Mouse (Mus musculus) midbrain, embryonic 16.5 days (tissue): ENCODE results near the gene Snx20. TPM values are rescaled to one million over a fixed set of nuclear protein-coding genes. Genes with fewer than 3 reads are reported as not detected.

Experiments
- ATAC-seq: fragments of 200-750 bp; cut with Nextera tagmentation; 2 replicates; pipeline ENCODE4 v1.8.0; 2017; ENCODE audit warnings: moderate TSS enrichment
- H3K27ac ChIP-seq: fragments of 300-500 bp; sonication (generic); 2 replicates; pipeline ENCODE4 v1.5.1; 2014; ENCODE audit warnings: mild to moderate bottlenecking, low read length, mixed read lengths
- H3K27me3 ChIP-seq: fragments of 300-500 bp; sonication (generic); 2 replicates; pipeline ENCODE4 v1.6.1; 2014; ENCODE audit warnings: low read depth, low read length, mixed read lengths; ENCODE audit not compliant: control insufficient read depth, insufficient read depth
- H3K36me3 ChIP-seq: fragments of 300-500 bp; sonication (generic); 2 replicates; pipeline ENCODE4 v1.6.1; 2014; ENCODE audit warnings: mild to moderate bottlenecking, low read length, moderate library complexity, mixed read lengths; ENCODE audit not compliant: control insufficient read depth, insufficient read depth
- H3K4me1 ChIP-seq: fragments of 300-500 bp; sonication (generic); 2 replicates; pipeline ENCODE4 v1.6.1; 2014; ENCODE audit warnings: mild to moderate bottlenecking, low read length, mixed read lengths; ENCODE audit not compliant: control insufficient read depth, insufficient read depth
- H3K4me2 ChIP-seq: fragments of 300-500 bp; sonication (generic); 2 replicates; pipeline ENCODE4 v1.6.1; 2014; ENCODE audit warnings: mild to moderate bottlenecking, low read length, mixed read lengths
- H3K4me3 ChIP-seq: fragments of 300-500 bp; sonication (generic); 2 replicates; pipeline ENCODE4 v1.5.1; 2014; ENCODE audit warnings: low read depth, mild to moderate bottlenecking, low read length, moderate library complexity, mixed read lengths
- H3K9ac ChIP-seq: fragments of 300-500 bp; sonication (generic); 2 replicates; pipeline ENCODE4 v1.6.1; 2014; ENCODE audit warnings: low read depth, low read length, mixed read lengths
- H3K9me3 ChIP-seq: fragments of 300-500 bp; sonication (generic); replicated peaks from 2 replicates; pipeline ENCODE4 v1.6.1; 2014; ENCODE audit warnings: mild to moderate bottlenecking, low read length, mixed read lengths; ENCODE audit not compliant: control insufficient read depth, poor library complexity, severe bottlenecking
- WGBS: fragments of 180-500 bp; shearing (Covaris S2); extraction: QIAGEN DNeasy Blood & Tissue Kit; methylation state at CpG from one replicate; pipeline ENCODE4 v1.1.7; 2014; 5-methylcytosine and 5-hydroxymethylcytosine counted together
- polyA plus RNA-seq: library from polyadenylated mRNA; unstranded; fragments of >200 nt; fragmentation: Nextera tagmentation; extraction: Ambion mirVana; gene quantifications from 2 replicates; pipeline ENCODE4 v1.2.1, GENCODE M21; 2015

The Snx20 gene
- polyA plus RNA-seq, 1 experiment from 2014 or later = 1.5 TPM

DNA sequence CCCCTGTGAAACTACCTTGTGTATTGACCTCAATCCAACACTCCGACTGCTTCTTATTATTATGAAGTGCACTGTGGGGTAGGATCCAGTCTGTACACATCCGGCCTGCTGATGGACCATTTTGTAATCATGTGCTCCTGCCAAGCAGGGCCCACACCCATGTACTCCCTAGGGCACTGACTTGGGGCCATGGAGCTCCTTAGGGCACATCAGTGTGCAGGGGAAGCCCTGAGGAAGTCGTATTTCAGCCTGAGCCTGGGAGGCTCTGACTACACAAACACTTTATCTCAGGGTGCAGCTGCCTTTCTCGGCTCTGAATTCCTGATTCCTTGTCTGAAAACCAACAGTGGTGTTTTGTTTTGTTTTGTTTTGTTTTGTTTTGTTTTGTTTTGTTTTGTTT lies 5.7 kb downstream of the Snx20 start:
- peaks cover 11% of the 10 kb centered on the region; the same call in 1 of the 2 replicates for H3K27me3 ChIP-seq
- H3K9ac ChIP-seq = no peak overlapping the region
- H3K9me3 ChIP-seq = no peaks in the 10 kb centered on the region
- WGBS = 83% methylated on average over 4 of the region's 4 CpGs
- H3K4me1 ChIP-seq = peaks cover 10% of the 10 kb centered on the region
- no peaks in the 10 kb centered on the region for H3K36me3 ChIP-seq
- H3K4me3 ChIP-seq = no peak overlapping the region
- H3K27ac ChIP-seq = no peak overlapping the region
- no peak overlapping the region for H3K4me2 ChIP-seq
- ATAC-seq = no peak

- Histone ChIP-seq H3K36me3 (no peaks in the 10 kb centered on the region), H3K27me3 (peaks cover 11% of the 10 kb centered on the region; the same call in 1 of the 2 replicates), H3K4me3 (peak overlapping the region; percentile 57), H3K4me1 (peaks cover 10% of the 10 kb centered on the region), H3K9me3 (no peaks in the 10 kb centered on the region), H3K9ac (peak overlapping the region; percentile 77), H3K4me2 (peak overlapping the region; percentile 93), H3K27ac (peak overlapping the region; percentile 90; the same call in 1 of the 2 replicates)
- ATAC-seq = no peak
- WGBS = 62% methylated on average over 14 of the region's 14 CpGs
Measured at GRCm38 (mm10) chr8:88628001-88628774, 7.7 kb downstream of the Snx20 start.

GRCm38 (mm10) chr8:88627265-88627991 lies 8.5 kb downstream of the Snx20 start:
- Histone ChIP-seq H3K9me3 (no peaks in the 10 kb centered on the region), H3K4me2 (peak overlapping the region; percentile 93), H3K27me3 (peaks cover 11% of the 10 kb centered on the region), H3K9ac (peak overlapping the region; percentile 77), H3K4me1 (peaks cover 10% of the 10 kb centered on the region), H3K27ac (peak overlapping the region; percentile 90), H3K36me3 (no peaks in the 10 kb centered on the region), H3K4me3 (peak overlapping the region; percentile 57)
- under 1% methylated on average over 99 of the region's 105 CpGs for WGBS
- ATAC-seq = peak; percentile 86

GRCm38 (mm10) chr8:88626940-88627264 lies 9.0 kb downstream of the Snx20 start:
- peak overlapping the region; percentile 90 for H3K27ac ChIP-seq
- ATAC-seq = no peak; the same call in 1 of the 2 replicates
- 12% methylated on average over 19 of the region's 19 CpGs for WGBS

GRCm38 (mm10) chr8:88626433-88626832 lies 9.5 kb downstream of the Snx20 start:
- WGBS = 69% methylated on average over 3 of the region's 3 CpGs
- ATAC-seq = no peak
- H3K27ac ChIP-seq = no peak overlapping the region
- H3K9ac ChIP-seq = no peak overlapping the region
- H3K36me3 ChIP-seq = no peaks in the 10 kb centered on the region
- H3K4me3 ChIP-seq = no peak overlapping the region
- H3K9me3 ChIP-seq = no peaks in the 10 kb centered on the region
- peaks cover 13% of the 10 kb centered on the region for H3K27me3 ChIP-seq
- no peak overlapping the region for H3K4me2 ChIP-seq
- H3K4me1 ChIP-seq = peaks cover 10% of the 10 kb centered on the region

More at GRCm38 (mm10) chr8:88626940-88627264, 9.0 kb downstream of the Snx20 start:
- H3K4me1 ChIP-seq = peaks cover 10% of the 10 kb centered on the region
- peak overlapping the region; percentile 77 for H3K9ac ChIP-seq
- no peaks in the 10 kb centered on the region for H3K36me3 ChIP-seq
- H3K4me2 ChIP-seq = peak overlapping the region; percentile 93
- no peaks in the 10 kb centered on the region for H3K9me3 ChIP-seq
- peaks cover 13% of the 10 kb centered on the region for H3K27me3 ChIP-seq
- H3K4me3 ChIP-seq = peak overlapping the region; percentile 57

DNA sequence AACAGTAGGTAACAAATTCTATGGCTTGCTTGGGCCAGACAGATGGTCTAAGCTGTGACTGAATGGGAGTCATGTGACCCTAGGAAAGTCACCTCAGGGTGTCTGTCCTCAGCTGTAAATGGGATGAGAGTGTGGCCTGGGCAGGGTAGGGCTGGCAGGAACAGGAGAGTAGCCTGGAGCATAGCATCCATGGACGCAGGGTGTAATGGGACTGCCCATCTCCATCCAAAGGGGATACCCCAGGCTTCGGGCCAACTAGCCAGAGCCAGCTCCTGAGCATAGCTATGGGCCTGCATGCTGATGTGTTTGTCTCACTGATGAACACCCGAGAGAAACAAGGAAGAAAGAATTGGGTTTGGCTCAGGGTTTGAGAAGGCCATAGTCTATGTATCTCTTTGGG lies 11.7 kb downstream of the Snx20 start:
- H3K4me3 ChIP-seq = no peak overlapping the region
- no peak overlapping the region for H3K4me2 ChIP-seq
- 83% methylated on average over 3 of the region's 3 CpGs for WGBS
- H3K27me3 ChIP-seq = peaks cover 19% of the 10 kb centered on the region
- no peaks in the 10 kb centered on the region for H3K36me3 ChIP-seq
- no peaks in the 10 kb centered on the region for H3K9me3 ChIP-seq
- no peak for ATAC-seq
- H3K4me1 ChIP-seq = peaks cover 10% of the 10 kb centered on the region
- H3K9ac ChIP-seq = no peak overlapping the region
- H3K27ac ChIP-seq = no peak overlapping the region

DNA sequence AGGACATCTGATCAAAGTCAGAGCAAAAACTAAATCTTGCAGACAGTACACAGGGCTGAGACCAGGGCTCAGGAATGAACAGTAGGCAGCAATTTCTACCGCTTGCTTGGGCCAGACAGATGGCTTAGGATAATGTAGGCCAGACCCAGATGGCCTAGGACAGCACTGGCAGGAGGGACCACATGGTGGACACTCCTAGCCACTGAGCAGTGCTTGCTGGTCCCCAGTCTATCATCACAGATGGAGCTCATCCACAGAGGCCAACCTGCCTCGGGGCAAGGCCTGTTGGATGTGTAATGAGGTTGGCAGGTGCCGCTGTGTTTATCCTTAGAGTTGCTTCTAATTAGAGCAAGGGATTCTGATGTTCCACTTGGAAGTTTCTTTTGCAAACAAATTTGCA lies 12.6 kb downstream of the Snx20 start:
- Histone ChIP-seq H3K9me3 (no peaks in the 10 kb centered on the region), H3K4me3 (no peak overlapping the region), H3K4me2 (no peak overlapping the region), H3K4me1 (peaks cover 7% of the 10 kb centered on the region), H3K9ac (no peak overlapping the region), H3K27ac (no peak overlapping the region), H3K27me3 (peaks cover 15% of the 10 kb centered on the region), H3K36me3 (no peaks in the 10 kb centered on the region)
- WGBS = 69% methylated on average over 3 of the region's 3 CpGs
- ATAC-seq = no peak

GRCm38 (mm10) chr8:88621408-88621807 lies 14.5 kb downstream of the Snx20 start:
- H3K27me3 ChIP-seq = peaks cover 15% of the 10 kb centered on the region
- no peaks in the 10 kb centered on the region for H3K4me1 ChIP-seq
- ATAC-seq = peak; percentile 59

GRCm38 (mm10) chr8:88620931-88621330 lies 15.0 kb downstream of the Snx20 start:
- ATAC-seq = no peak
- H3K27me3 ChIP-seq = peaks cover 13% of the 10 kb centered on the region
- no peak overlapping the region for H3K4me3 ChIP-seq
- H3K27ac ChIP-seq = no peak overlapping the region
- H3K36me3 ChIP-seq = no peaks in the 10 kb centered on the region
- no peak overlapping the region for H3K4me2 ChIP-seq
- no peaks in the 10 kb centered on the region for H3K4me1 ChIP-seq
- H3K9me3 ChIP-seq = no peaks in the 10 kb centered on the region
- no peak overlapping the region for H3K9ac ChIP-seq
- WGBS = 69% methylated on average over 5 of the region's 5 CpGs

More at GRCm38 (mm10) chr8:88621408-88621807, 14.5 kb downstream of the Snx20 start:
- no peak overlapping the region for H3K9ac ChIP-seq
- no peak overlapping the region for H3K4me2 ChIP-seq
- under 1% methylated on average over 8 of the region's 8 CpGs for WGBS
- H3K9me3 ChIP-seq = no peaks in the 10 kb centered on the region
- H3K36me3 ChIP-seq = no peaks in the 10 kb centered on the region
- H3K4me3 ChIP-seq = no peak overlapping the region
- H3K27ac ChIP-seq = no peak overlapping the region
